Mouse (Mus musculus) E14TG2a.4 (cell line): ENCODE measurements around the gene Timp4.

Source experiments
- CTCF ChIP-seq: conservative IDR thresholded peaks from 2 replicates; pipeline ENCODE4 v1.5.1; 2014; ENCODE audit warnings: low read length
- NANOG ChIP-seq: IDR thresholded peaks from 2 replicates; pipeline ENCODE4 v1.6.1; 2014; ENCODE audit warnings: borderline replicate concordance, low read length, mixed read lengths
- POU5F1 ChIP-seq: IDR thresholded peaks from 2 replicates; pipeline ENCODE4 v1.6.1; 2014; ENCODE audit warnings: low read length, borderline replicate concordance

DNA sequence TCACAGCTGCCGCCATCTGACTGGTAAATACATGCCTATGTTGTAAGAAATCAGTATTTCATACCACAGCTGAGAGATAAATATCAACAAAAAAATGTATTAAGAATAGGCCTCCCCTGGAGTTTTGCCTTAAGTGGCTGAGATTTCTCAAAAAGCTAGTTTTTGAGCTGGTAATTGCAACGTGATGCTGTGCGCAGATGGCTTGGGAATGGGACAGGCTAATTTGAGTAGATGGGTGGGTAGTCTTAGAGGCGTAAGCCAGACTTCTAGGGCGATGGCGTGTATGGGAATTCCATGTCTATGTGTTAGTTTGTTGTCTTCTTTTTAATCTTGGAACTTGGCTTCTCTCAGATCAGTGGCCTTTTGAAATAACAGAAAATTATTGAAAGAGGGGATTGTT lies 39.8 kb upstream of the Timp4 start:
- TF ChIP-seq CTCF: no peak
- no peak for TF ChIP-seq POU5F1
- no peak for TF ChIP-seq NANOG
